23 mouse cellular contexts compared by ENCODE assay signal in the genomic region with DNA sequence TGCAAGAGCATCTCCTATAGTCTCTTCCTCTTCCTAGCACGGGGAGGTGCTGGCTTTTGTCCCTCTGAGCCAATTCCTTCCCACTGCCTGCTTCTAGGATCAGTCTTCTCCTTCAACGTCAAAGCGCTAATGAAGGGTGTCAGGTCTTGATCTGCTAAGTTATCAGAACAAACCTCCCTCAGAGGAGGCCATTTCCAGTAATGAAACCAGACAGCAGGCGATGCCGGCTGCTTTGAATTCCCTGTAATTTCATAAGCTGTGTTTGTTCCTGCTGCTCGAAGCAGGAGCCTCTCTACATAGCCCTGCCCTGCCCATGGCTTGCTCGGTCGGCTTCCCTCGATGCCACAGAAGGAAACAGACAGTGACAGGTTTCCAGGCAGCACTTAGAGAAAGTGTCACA. TPM values are rescaled to one million over a fixed set of nuclear protein-coding genes. Genes with fewer than 3 reads are reported as not detected.
DNase-seq lines count a peak whose midpoint lies in the region; ATAC-seq and TF ChIP-seq lines count a peak whose summit lies in the region.
"Had no signal": no experiment of that assay in that cellular context is flagged by ENCODE, and none has a peak within 500 bp of the region (broad histone marks: within the 10 kb centered on the region; RNA-seq: fewer than 3 reads in every experiment).

No protein-coding gene starts in this region.

- 63% methylated on average over 9 of the region's 9 CpGs for WGBS in forebrain, embryonic 13.5 days
- WGBS in forebrain, postnatal 0 days: 57% methylated on average over 9 of the region's 9 CpGs
- 48% methylated on average over 9 of the region's 9 CpGs for WGBS in hindbrain, embryonic 12.5 days
- WGBS in limb, embryonic 11.5 days: 64% methylated on average over 9 of the region's 9 CpGs
- whole genome bisulfite sequencing in kidney, embryonic 16.5 days: 73% methylated on average over 9 of the region's 9 CpGs

- no peak for TF ChIP-seq CTCF in forebrain, postnatal 0 days (IDR thresholded peaks at IDR 0.05; ENCODE audit: low read depth)
- no peak for TF ChIP-seq CTCF in brain, embryonic 14.5 days (IDR thresholded peaks at IDR 0.05; ENCODE audit: borderline replicate concordance, extremely low read depth, insufficient read depth, insufficient read length)

- H3K9ac ChIP-seq in forebrain, embryonic 13.5 days: no peak overlapping the region
- H3K9ac ChIP-seq in forebrain, postnatal 0 days: no peak overlapping the region
- no peak overlapping the region for H3K9ac ChIP-seq in hindbrain, embryonic 12.5 days
- H3K9ac ChIP-seq in limb, embryonic 11.5 days (ENCODE audit: low read length): no peak overlapping the region
- no peak overlapping the region for H3K9ac ChIP-seq in kidney, embryonic 16.5 days (replicated peaks; ENCODE audit: low read length)
- H3K9ac ChIP-seq: liver, embryonic 15.5 days had no signal

- H3K27me3 ChIP-seq in forebrain, embryonic 13.5 days: no peaks in the 10 kb centered on the region; the same call in 1 of the 2 replicates
- no peaks in the 10 kb centered on the region for H3K27me3 ChIP-seq in forebrain, postnatal 0 days (ENCODE audit: insufficient read depth, low read length)
- 0 out of 2 replicates have a peak, but pooled peaks cover 6% of the 10 kb centered on the region for H3K27me3 ChIP-seq in hindbrain, embryonic 12.5 days
- no peaks in the 10 kb centered on the region for H3K27me3 ChIP-seq in limb, embryonic 11.5 days (ENCODE audit: control insufficient read depth, insufficient read depth, low read length)
- no peaks in the 10 kb centered on the region for H3K27me3 ChIP-seq in kidney, embryonic 16.5 days (ENCODE audit: insufficient read depth, low read length)

- no peak for TF ChIP-seq POLR2A in brain, embryonic 14.5 days (IDR thresholded peaks at IDR 0.05; ENCODE audit: borderline replicate concordance, extremely low read depth, insufficient read depth, insufficient read length, poor library complexity, severe bottlenecking)

- no peak overlapping the region for H3K4me3 ChIP-seq in forebrain, embryonic 13.5 days
- no peak overlapping the region for H3K4me3 ChIP-seq in forebrain, postnatal 0 days (ENCODE audit: low read depth, low read length)
- no peak overlapping the region for H3K4me3 ChIP-seq in hindbrain, embryonic 12.5 days
- no peak overlapping the region for H3K4me3 ChIP-seq in limb, embryonic 11.5 days (ENCODE audit: low read depth, low read length)
- H3K4me3 ChIP-seq in kidney, embryonic 16.5 days (ENCODE audit: low read length): no peak overlapping the region
- H3K4me3 ChIP-seq: erythroblast, embryonic 14.5 days; liver, embryonic 15.5 days had no signal

- ATAC-seq in forebrain, embryonic 13.5 days: no peak
- ATAC-seq in forebrain, postnatal 0 days: no peak
- ATAC-seq in hindbrain, embryonic 12.5 days (ENCODE audit: low FRiP score): no peak
- no peak for ATAC-seq in limb, embryonic 11.5 days (ENCODE audit: insufficient number of reproducible peaks, low FRiP score, low TSS enrichment, low read depth)
- ATAC-seq in kidney, embryonic 16.5 days (ENCODE audit: low FRiP score, low TSS enrichment): no peak
- ATAC-seq: forebrain, embryonic 16.5 days; intestine, postnatal 0 days had no signal

- H3K4me1 ChIP-seq in forebrain, embryonic 13.5 days: peaks cover 47% of the 10 kb centered on the region
- H3K4me1 ChIP-seq in forebrain, postnatal 0 days (ENCODE audit: insufficient read depth): peaks cover 3% of the 10 kb centered on the region; the same call in 1 of the 2 replicates
- H3K4me1 ChIP-seq in hindbrain, embryonic 12.5 days: peaks cover 57% of the 10 kb centered on the region
- peaks cover 62% of the 10 kb centered on the region for H3K4me1 ChIP-seq in limb, embryonic 11.5 days (ENCODE audit: control insufficient read depth, insufficient read depth, low read length)
- H3K4me1 ChIP-seq in kidney, embryonic 16.5 days (ENCODE audit: insufficient read depth, low read length): peaks cover 31% of the 10 kb centered on the region

- no peaks in the 10 kb centered on the region for H3K9me3 ChIP-seq in forebrain, embryonic 13.5 days (replicated peaks)
- H3K9me3 ChIP-seq in forebrain, postnatal 0 days (ENCODE audit: low read length): no peaks in the 10 kb centered on the region
- H3K9me3 ChIP-seq in hindbrain, embryonic 12.5 days (replicated peaks): no peaks in the 10 kb centered on the region
- H3K9me3 ChIP-seq in limb, embryonic 11.5 days (ENCODE audit: control insufficient read depth, low read length): no peaks in the 10 kb centered on the region
- H3K9me3 ChIP-seq in kidney, embryonic 16.5 days (ENCODE audit: low read length): no peaks in the 10 kb centered on the region
- H3K9me3 ChIP-seq: G1E; liver, embryonic 15.5 days had no signal

- H3K4me2 ChIP-seq in forebrain, embryonic 13.5 days: no peak overlapping the region
- H3K4me2 ChIP-seq in forebrain, postnatal 0 days (ENCODE audit: low read depth): no peak overlapping the region
- no peak overlapping the region for H3K4me2 ChIP-seq in hindbrain, embryonic 12.5 days (replicated peaks)
- H3K4me2 ChIP-seq in limb, embryonic 11.5 days (ENCODE audit: low read depth, severe bottlenecking): peak overlapping the region; percentile 1; the same call in 1 of the 2 replicates
- no peak overlapping the region for H3K4me2 ChIP-seq in kidney, embryonic 16.5 days (replicated peaks; ENCODE audit: low read depth, low read length)
- H3K4me2 ChIP-seq: liver, embryonic 15.5 days had no signal

- H3K36me3 ChIP-seq in forebrain, embryonic 13.5 days (ENCODE audit: poor library complexity, severe bottlenecking): no peaks in the 10 kb centered on the region
- H3K36me3 ChIP-seq in forebrain, postnatal 0 days (ENCODE audit: insufficient read depth): no peaks in the 10 kb centered on the region
- no peaks in the 10 kb centered on the region for H3K36me3 ChIP-seq in hindbrain, embryonic 12.5 days
- H3K36me3 ChIP-seq in limb, embryonic 11.5 days (ENCODE audit: control insufficient read depth, insufficient read depth, low read length): no peaks in the 10 kb centered on the region
- no peaks in the 10 kb centered on the region for H3K36me3 ChIP-seq in kidney, embryonic 16.5 days (ENCODE audit: insufficient read depth, low read length)
- H3K36me3 ChIP-seq: G1E; liver, embryonic 15.5 days had no signal

- peak overlapping the region; percentile 12; the same call in 1 of the 2 replicates for H3K27ac ChIP-seq in forebrain, embryonic 13.5 days
- H3K27ac ChIP-seq in forebrain, postnatal 0 days (ENCODE audit: low read depth, low read length): no peak overlapping the region
- peak overlapping the region; percentile 80; the same call in 1 of the 2 replicates for H3K27ac ChIP-seq in hindbrain, embryonic 12.5 days
- H3K27ac ChIP-seq in limb, embryonic 11.5 days (replicated peaks; ENCODE audit: low read depth, low read length): no peak overlapping the region; the same call in 1 of the 2 replicates
- no peak overlapping the region for H3K27ac ChIP-seq in kidney, embryonic 16.5 days (ENCODE audit: low read length)
- H3K27ac ChIP-seq: kidney, postnatal 0 days; liver, embryonic 15.5 days had no signal

- DNase-seq in forebrain, postnatal 0 days: no peak
- peak; percentile 52 for DNase-seq in brain, embryonic 14.5 days (ENCODE audit: low read depth)
- no peak for DNase-seq in limb, embryonic 11.5 days (ENCODE audit: low spot score)
- no peak for DNase-seq in spleen, postnatal 10 days (ENCODE audit: low spot score in 2 of 2)
- DNase-seq in kidney, postnatal 10 days: no peak
- DNase-seq: adrenal gland, postnatal 10 days; cerebellum, adult 11 months; cerebellum, postnatal 14 days; thymus, adult 18-20 months had no signal

RNA-seq across cellular contexts. Expression of a gene that starts 1.4 kb away (rescaled TPM):
- polyA plus RNA-seq in forebrain, embryonic 13.5 days (2015; fragmentation: Nextera tagmentation; extraction: Ambion mirVana): 3.7 and 4.6 TPM in 2 replicates
- 5.9 and 6.4 TPM in 2 replicates for total RNA-seq in forebrain, postnatal 0 days (2014; rRNA removed)
- 6.5 and 10.0 TPM in 2 replicates for polyA plus RNA-seq in forebrain, postnatal 0 days (2015; fragmentation: Nextera tagmentation; extraction: Ambion mirVana)
- 6.8 and 9.4 TPM in 2 replicates for polyA plus RNA-seq in brain, embryonic 14.5 days (2012; rRNA removed)
- 6.8 and 9.1 TPM in 2 replicates for polyA plus RNA-seq in hindbrain, embryonic 12.5 days (2016; fragmentation: Nextera tagmentation; extraction: Ambion mirVana)
- 5.3 and 8.0 TPM in 2 replicates for polyA plus RNA-seq in limb, embryonic 11.5 days (2014; fragmentation: Nextera tagmentation; extraction: Ambion mirVana)
- polyA plus RNA-seq in kidney, embryonic 16.5 days (2015; fragmentation: Nextera tagmentation; extraction: Ambion mirVana): 2.2 and 3.1 TPM in 2 replicates
- polyA plus RNA-seq: erythroblast, embryonic 14.5 days had no signal

RNA-seq across cellular contexts. Expression of a gene that starts 33.1 kb away (rescaled TPM):
- 39.0 and 41.0 TPM in 2 replicates for polyA plus RNA-seq in forebrain, embryonic 13.5 days (2015; fragmentation: Nextera tagmentation; extraction: Ambion mirVana)
- total RNA-seq in forebrain, postnatal 0 days (2014; rRNA removed): 12.5 and 17.3 TPM in 2 replicates
- 27.9 and 31.6 TPM in 2 replicates for polyA plus RNA-seq in forebrain, postnatal 0 days (2015; fragmentation: Nextera tagmentation; extraction: Ambion mirVana)
- polyA plus RNA-seq in brain, embryonic 14.5 days (2012; rRNA removed): 29.6 and 29.9 TPM in 2 replicates
- 41.7 and 46.8 TPM in 2 replicates for polyA plus RNA-seq in hindbrain, embryonic 12.5 days (2016; fragmentation: Nextera tagmentation; extraction: Ambion mirVana)
- polyA plus RNA-seq in limb, embryonic 11.5 days (2014; fragmentation: Nextera tagmentation; extraction: Ambion mirVana): 28.9 and 31.8 TPM in 2 replicates
- polyA plus RNA-seq in kidney, embryonic 16.5 days (2015; fragmentation: Nextera tagmentation; extraction: Ambion mirVana): 31.9 and 36.1 TPM in 2 replicates

RNA-seq across cellular contexts. Expression of a gene that starts 37.3 kb away (rescaled TPM):
- 0.68 TPM in 1 of 2 replicates, not detected in the other for polyA plus RNA-seq in forebrain, embryonic 13.5 days (2015; fragmentation: Nextera tagmentation; extraction: Ambion mirVana)
- 0.92 TPM in 1 of 2 replicates, not detected in the other for total RNA-seq in forebrain, postnatal 0 days (2014; rRNA removed)
- polyA plus RNA-seq in forebrain, postnatal 0 days (2015; fragmentation: Nextera tagmentation; extraction: Ambion mirVana): 0.19 TPM in 1 of 2 replicates, not detected in the other
- not detected in 2 replicates for polyA plus RNA-seq in brain, embryonic 14.5 days (2012; rRNA removed)
- 0.31 and 0.48 TPM in 2 replicates for polyA plus RNA-seq in hindbrain, embryonic 12.5 days (2016; fragmentation: Nextera tagmentation; extraction: Ambion mirVana)
- polyA plus RNA-seq in limb, embryonic 11.5 days (2014; fragmentation: Nextera tagmentation; extraction: Ambion mirVana): 0.51 and 0.52 TPM in 2 replicates
- not detected in 2 replicates for polyA plus RNA-seq in kidney, embryonic 16.5 days (2015; fragmentation: Nextera tagmentation; extraction: Ambion mirVana)
- total RNA-seq: adrenal gland, postnatal 10 days; G1E; gastrocnemius, postnatal 4 days; layer of hippocampus, adult 8-10 months; megakaryocyte progenitor cell, adult 5-6 weeks had no signal
- polyA plus RNA-seq: erythroblast, embryonic 14.5 days; G1E; heart, embryonic 16.5 days; liver, embryonic 15.5 days; neural tube, embryonic 11.5 days had no signal

Comparison
In these comparisons a context has a peak if more than half of its experiments do, and no peak if none do; other contexts are left out.
1. H3K27ac ChIP-seq: peak in forebrain, embryonic 13.5 days (single experiment) and hindbrain, embryonic 12.5 days (single experiment); none in forebrain, postnatal 0 days (single experiment), limb, embryonic 11.5 days (single experiment) and kidney, embryonic 16.5 days (single experiment).